Mouse (Mus musculus) thymus, adult 2 months (tissue): Measurements from ENCODE around the gene Gas2l1.

Experiments
- CTCF ChIP-seq: fragments of 200-500 bp; IDR thresholded peaks from 2 replicates; pipeline ENCODE4 v1.5.1; 2012; ENCODE audit warnings: mild to moderate bottlenecking, control low read depth, low read length, moderate library complexity, borderline replicate concordance; ENCODE audit not compliant: control insufficient read depth, poor library complexity, insufficient read depth; ENCODE audit errors: extremely low read depth
- POLR2A ChIP-seq: fragments of 200-500 bp; IDR thresholded peaks from 2 replicates; pipeline ENCODE4 v1.6.1; 2012; ENCODE audit warnings: mild to moderate bottlenecking, low read length, control low read depth, moderate library complexity; ENCODE audit not compliant: control insufficient read depth, poor library complexity, insufficient read depth; ENCODE audit errors: extremely low read depth

GRCm38 (mm10) chr11:5061413-5062139, 3.6 kb downstream of the Gas2l1 start:
- TF ChIP-seq POLR2A (no peak), CTCF (no peak)
